22 mouse cellular contexts compared by ENCODE assay signal in genomic region chr10:51929341-51929740, GRCm38 (mm10).
DNase-seq lines count a peak whose midpoint lies in the region; ATAC-seq and TF ChIP-seq lines count a peak whose summit lies in the region.
"Had no signal": no experiment of that assay in that cellular context is flagged by ENCODE, and none has a peak within 500 bp of the region (broad histone marks: within the 10 kb centered on the region; RNA-seq: fewer than 3 reads in every experiment).

No protein-coding gene starts in this region.

- H3K79me2 ChIP-seq in myocyte (ENCODE audit: control insufficient read depth, insufficient read depth), result no peaks in the 10 kb centered on the region

- H3K9me3 ChIP-seq in limb, embryonic 13.5 days, result no peaks in the 10 kb centered on the region
- no peaks in the 10 kb centered on the region for H3K9me3 ChIP-seq in limb, embryonic 10.5 days (replicated peaks)
- H3K9me3 ChIP-seq: embryonic facial prominence, embryonic 13.5 days; forebrain, embryonic 10.5 days; hindbrain, embryonic 12.5 days; hindbrain, embryonic 15.5 days had no signal

- intact Hi-C loops in gastrocnemius, adult 2 months (cut with DNase I), result loop anchor here (1.0 to 10.0 kb wide), 3 partner anchors 21 to 135 kb away; partner anchors contain the start of gene Vgll2

- peak; percentile 44 for ATAC-seq in limb, embryonic 13.5 days (ENCODE audit: low FRiP score, low read depth)
- ATAC-seq: CD4-positive, CD25-positive, alpha-beta regulatory T cell, adult 4 months; forebrain, embryonic 14.5 days; forebrain, postnatal 0 days; intestine, postnatal 0 days had no signal

- H3K27me3 ChIP-seq in limb, embryonic 13.5 days, result no peaks in the 10 kb centered on the region
- no peaks in the 10 kb centered on the region for H3K27me3 ChIP-seq in limb, embryonic 10.5 days (ENCODE audit: low read depth, poor library complexity, severe bottlenecking)
- H3K27me3 ChIP-seq in myocyte (ENCODE audit: control insufficient read depth, insufficient read depth, insufficient read length), result no peaks in the 10 kb centered on the region
- H3K27me3 ChIP-seq: embryonic facial prominence, embryonic 13.5 days; hindbrain, embryonic 12.5 days; hindbrain, embryonic 15.5 days had no signal

- no peak overlapping the region; the same call in 1 of the 2 replicates for H3K4me3 ChIP-seq in gastrocnemius, adult 2 months
- H3K4me3 ChIP-seq in limb, embryonic 13.5 days, result no peak overlapping the region
- H3K4me3 ChIP-seq in limb, embryonic 10.5 days, result no peak overlapping the region
- H3K4me3 ChIP-seq in myocyte, result no peak overlapping the region
- H3K4me3 ChIP-seq: embryonic facial prominence, embryonic 13.5 days; forebrain, embryonic 10.5 days; hindbrain, embryonic 12.5 days; hindbrain, embryonic 15.5 days had no signal

- peak; percentile 52 for DNase-seq in gastrocnemius, adult 2 months
- DNase-seq in gastrocnemius, postnatal 10 days, result no peak
- DNase-seq in limb, embryonic 10.5 days (ENCODE audit: low spot score), result no peak
- no peak for DNase-seq in kidney, adult 18-20 months
- DNase-seq: adrenal gland, adult 2 months; adrenal gland, postnatal 14 days; cerebellum, adult 11 months; cerebellum, adult 2 months; cerebellum, adult 9-11 months; cerebellum, postnatal 25 days; forebrain, postnatal 0 days; heart, adult 11 months had no signal

- H3ac ChIP-seq in myocyte (ENCODE audit: control insufficient read depth, insufficient read length), result no peak overlapping the region

- TF ChIP-seq CTCF in gastrocnemius, adult 2 months (IDR thresholded peaks at IDR 0.05), result no peak

- 74% methylated on average over 6 of the region's 6 CpGs for WGBS in limb, embryonic 13.5 days
- WGBS in limb, embryonic 10.5 days, result 89% methylated on average over 6 of the region's 6 CpGs

- H3K4me1 ChIP-seq in limb, embryonic 13.5 days, result peaks cover 7% of the 10 kb centered on the region; the same call in 1 of the 2 replicates
- no peaks in the 10 kb centered on the region for H3K4me1 ChIP-seq in limb, embryonic 10.5 days
- H3K4me1 ChIP-seq: embryonic facial prominence, embryonic 13.5 days; forebrain, embryonic 10.5 days; hindbrain, embryonic 12.5 days; hindbrain, embryonic 15.5 days had no signal

- H3K9ac ChIP-seq in limb, embryonic 13.5 days, result no peak overlapping the region
- H3K9ac ChIP-seq: embryonic facial prominence, embryonic 13.5 days; forebrain, postnatal 0 days; hindbrain, embryonic 12.5 days; hindbrain, embryonic 15.5 days had no signal

- no peak for TF ChIP-seq POLR2A in myocyte (IDR thresholded peaks at IDR 0.05; ENCODE audit: insufficient read length, low read depth)

- peak overlapping the region; percentile 91 for H3K27ac ChIP-seq in gastrocnemius, adult 2 months
- no peak overlapping the region for H3K27ac ChIP-seq in limb, embryonic 13.5 days
- H3K27ac ChIP-seq in limb, embryonic 10.5 days, result no peak overlapping the region
- H3K27ac ChIP-seq: embryonic facial prominence, embryonic 13.5 days; forebrain, embryonic 10.5 days; hindbrain, embryonic 12.5 days; hindbrain, embryonic 15.5 days had no signal

- H3K36me3 ChIP-seq in limb, embryonic 13.5 days, result no peaks in the 10 kb centered on the region
- H3K36me3 ChIP-seq in limb, embryonic 10.5 days, result no peaks in the 10 kb centered on the region
- H3K36me3 ChIP-seq in myocyte (ENCODE audit: control insufficient read depth, insufficient read depth), result no peaks in the 10 kb centered on the region
- H3K36me3 ChIP-seq: embryonic facial prominence, embryonic 13.5 days; forebrain, embryonic 10.5 days; hindbrain, embryonic 12.5 days; hindbrain, embryonic 15.5 days had no signal

- H3K4me2 ChIP-seq in limb, embryonic 13.5 days (replicated peaks), result no peak overlapping the region
- peak overlapping the region; percentile 33 for H3K4me2 ChIP-seq in myocyte (ENCODE audit: low read depth)
- H3K4me2 ChIP-seq: embryonic facial prominence, embryonic 13.5 days; heart, embryonic 11.5 days; hindbrain, embryonic 12.5 days; hindbrain, embryonic 15.5 days had no signal

TF ChIP-seq in myocyte, 11 proteins besides CTCF, POLR2A, EP300 and RAD21:
- TF ChIP-seq REST (IDR thresholded peaks at IDR 0.05; ENCODE audit: insufficient read depth, insufficient read length) (no peak), E2F4 (IDR thresholded peaks at IDR 0.05; ENCODE audit: insufficient read depth) (no peak), MAX (IDR thresholded peaks at IDR 0.05; ENCODE audit: low read depth) (no peak), TCF3 (IDR thresholded peaks at IDR 0.05; ENCODE audit: insufficient read length, low read depth) (no peak), POLR2AphosphoS2 (IDR thresholded peaks at IDR 0.05; ENCODE audit: insufficient read length, low read depth) (no peak), MYOG (IDR thresholded peaks at IDR 0.05; ENCODE audit: control insufficient read depth in 1 of 3, insufficient read depth in 1 of 3, insufficient read length in 2 of 3, low read depth in 2 of 3) (peak in 2 of 3 experiments; percentile 64 to 66), MYOD1 (IDR thresholded peaks at IDR 0.05; ENCODE audit: control insufficient read depth in 1 of 3, insufficient read length in 2 of 3, low read depth in 2 of 3) (peak; percentile 8 to 76 (median 48)), CEBPB (IDR thresholded peaks at IDR 0.05; ENCODE audit: insufficient read depth, poor library complexity, severe bottlenecking) (no peak), USF1 (IDR thresholded peaks at IDR 0.05; ENCODE audit: low read depth) (peak; percentile 32), TCF12 (IDR thresholded peaks at IDR 0.05; ENCODE audit: insufficient read depth, poor library complexity, severe bottlenecking) (peak; percentile 58), SRF (IDR thresholded peaks at IDR 0.05; ENCODE audit: control insufficient read depth, insufficient read length, low read depth) (no peak)
